Mouse (Mus musculus) cerebellum, postnatal 14 days (tissue): ENCODE measurements around the gene Ube2d1.

Source experiments
- DNase-seq, 2 experiments: peaks; one replicate each; pipeline ENCODE4 v3.0.0; 2021; ENCODE audit warnings: mixed read lengths in 2 of 2

The Ube2d1 gene

GRCm38 (mm10) chr10:71284511-71285125 lies 444 bp downstream of the Ube2d1 start:
- DNase-seq = no peak

DNA sequence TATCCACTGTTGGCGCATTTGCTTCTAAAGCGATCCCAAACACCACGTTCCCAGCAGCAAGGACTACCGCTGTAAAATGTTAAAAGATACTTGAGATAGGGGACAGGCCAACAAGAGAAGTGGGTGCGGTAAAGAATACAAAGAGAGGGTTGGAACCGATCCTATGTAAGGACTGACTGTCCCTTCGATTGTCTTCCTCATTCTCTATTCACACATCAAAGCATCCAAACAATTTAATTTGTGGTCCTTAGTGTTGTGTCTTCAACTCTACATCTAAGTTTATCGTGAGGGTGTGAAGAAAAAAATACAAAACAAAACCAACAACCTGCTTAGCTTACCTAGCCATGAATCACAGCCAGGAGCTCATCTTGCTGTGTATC lies 941 bp downstream of the Ube2d1 start:
- DNase-seq = no peak

DNA sequence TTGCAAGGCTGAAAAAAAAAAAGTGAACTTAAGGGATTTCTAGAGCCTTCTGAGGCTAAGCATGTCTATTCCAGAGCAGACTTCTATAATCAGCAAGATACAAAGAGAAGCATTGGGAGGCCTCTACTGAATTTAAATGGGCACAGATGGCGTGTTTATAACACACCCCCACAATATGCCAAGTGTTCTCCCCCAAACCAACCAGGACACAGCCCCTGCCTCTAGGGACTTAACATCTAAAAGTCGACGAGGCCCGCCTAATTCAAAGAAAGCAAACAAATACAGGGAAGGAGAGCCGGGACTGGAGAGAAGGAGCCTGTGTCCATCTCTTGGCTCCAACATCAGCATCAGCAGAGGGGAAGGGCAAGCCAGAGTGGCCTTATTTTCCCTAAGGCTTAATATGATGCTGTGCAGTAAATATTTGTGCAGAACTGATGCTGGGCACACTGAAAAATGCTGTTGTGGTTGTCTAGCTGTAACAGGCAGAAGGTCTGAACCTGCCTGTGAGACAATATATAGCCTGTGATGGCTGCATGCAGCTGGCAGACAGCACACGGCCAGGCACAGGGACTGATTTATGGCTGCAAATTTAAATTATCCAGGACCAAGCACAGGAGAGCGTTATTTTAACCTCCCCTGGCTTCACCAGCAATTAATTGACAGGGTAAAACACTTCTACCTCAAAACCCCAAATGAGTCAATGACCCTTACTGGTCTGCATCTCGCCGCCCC lies 11.9 kb downstream of the Ube2d1 start:
- peak in 1 of 2 experiments; percentile 39 for DNase-seq

DNA sequence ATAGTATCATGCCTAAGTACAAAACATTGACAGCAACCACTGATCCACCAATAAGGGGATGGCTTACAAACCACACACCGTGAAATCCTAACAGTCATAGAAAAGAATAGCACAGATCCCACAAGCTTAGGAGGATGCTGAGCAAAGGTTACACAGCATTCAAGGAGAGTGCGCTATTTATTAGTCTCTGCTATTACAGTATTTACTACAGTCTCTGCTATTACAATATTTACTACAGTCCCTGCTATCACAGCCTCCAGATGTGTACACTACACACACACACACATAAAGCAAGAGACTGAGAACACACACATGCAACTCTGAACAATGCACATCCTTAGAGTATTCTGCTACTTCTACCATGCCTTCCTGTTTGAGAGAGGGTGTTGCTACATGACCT lies 17.1 kb downstream of the Ube2d1 start:
- no peak for DNase-seq

DNA sequence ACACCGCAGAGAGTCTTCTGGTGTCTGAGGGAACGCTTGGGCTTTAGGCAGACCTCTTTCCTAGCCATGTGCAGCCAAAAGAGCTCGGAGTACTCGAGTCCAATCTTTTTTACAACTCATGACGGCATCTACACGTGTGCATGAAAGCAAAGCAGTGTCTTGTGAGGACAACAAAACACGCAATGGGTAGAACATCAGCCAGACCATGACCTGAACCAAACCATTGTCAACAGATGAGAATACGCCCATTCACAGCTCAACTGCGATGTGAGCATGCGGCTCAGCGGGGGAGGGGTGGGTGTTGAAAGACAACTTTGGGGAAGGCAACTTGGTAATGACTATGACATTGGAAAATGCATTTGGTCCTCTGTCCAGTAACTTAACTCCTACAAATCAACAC lies 17.6 kb downstream of the Ube2d1 start:
- peak in 1 of 2 experiments; percentile 24 for DNase-seq

- DNase-seq = no peak
Measured at GRCm38 (mm10) chr10:71265067-71265466, 20.0 kb downstream of the Ube2d1 start.

DNA sequence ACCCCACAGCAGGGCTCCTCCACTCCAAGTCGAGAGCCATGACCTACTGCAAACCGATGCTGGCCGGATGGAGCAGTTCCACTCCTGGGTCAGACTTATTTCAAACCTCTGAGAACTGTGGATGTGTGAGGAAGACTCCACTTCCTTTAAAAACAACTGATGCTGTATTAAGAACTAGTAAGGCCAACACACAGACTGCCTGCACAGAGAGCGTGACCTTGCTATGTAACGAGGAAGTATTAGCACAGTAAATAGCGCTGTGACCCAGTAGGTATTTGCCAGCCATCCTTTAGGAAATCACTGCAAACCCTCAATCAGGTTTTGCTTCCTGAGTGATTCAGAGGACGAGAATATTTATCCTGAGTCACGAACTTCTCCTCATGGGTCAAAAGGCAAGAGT lies 23.4 kb downstream of the Ube2d1 start:
- DNase-seq = no peak

- DNase-seq = no peak
Measured at GRCm38 (mm10) chr10:71258943-71259342, 26.1 kb downstream of the Ube2d1 start.

GRCm38 (mm10) chr10:71258516-71258915 lies 26.5 kb downstream of the Ube2d1 start:
- DNase-seq = no peak

- DNase-seq = no peak
Measured at GRCm38 (mm10) chr10:71253147-71253546, 31.9 kb downstream of the Ube2d1 start.

DNA sequence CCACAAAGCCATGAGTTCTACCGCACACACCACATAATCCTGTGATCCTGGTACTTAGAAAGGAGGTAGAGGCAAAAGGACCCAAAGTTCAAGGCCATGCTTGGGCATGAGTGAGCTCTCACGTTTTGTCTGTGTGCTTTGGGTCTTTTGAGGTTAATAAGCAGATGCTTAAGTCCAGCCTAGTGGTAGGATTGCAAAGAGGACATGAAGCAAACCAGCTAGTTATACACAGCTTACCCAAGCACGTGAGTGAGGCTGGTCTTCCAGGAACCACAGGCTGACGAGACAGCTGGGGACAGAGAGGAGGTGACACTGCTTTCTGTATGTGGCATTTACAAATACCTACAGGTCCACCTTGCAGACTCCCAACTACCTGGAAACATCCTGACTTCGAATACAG lies 32.6 kb downstream of the Ube2d1 start:
- DNase-seq = no peak

DNA sequence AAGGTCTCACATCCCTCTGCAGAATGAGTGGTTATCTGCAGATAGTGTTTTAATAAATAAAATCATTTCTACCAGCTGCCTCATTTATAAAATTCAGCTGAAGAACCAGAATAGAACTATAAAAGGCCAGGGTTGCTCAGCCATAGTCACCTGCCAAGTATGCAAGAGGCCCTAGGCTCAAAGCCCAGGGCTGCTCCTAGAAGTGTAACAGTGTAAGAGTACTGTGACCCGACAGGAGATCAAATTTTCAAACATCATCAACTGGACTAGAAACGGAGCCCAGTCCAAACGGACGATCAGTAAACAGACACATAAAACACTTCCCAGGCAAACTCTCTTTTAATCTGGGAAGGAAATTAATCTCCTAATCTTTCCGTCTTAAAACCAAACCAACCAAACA lies 33.2 kb downstream of the Ube2d1 start:
- no peak for DNase-seq

GRCm38 (mm10) chr10:71251256-71251655 lies 33.8 kb downstream of the Ube2d1 start:
- DNase-seq = no peak

GRCm38 (mm10) chr10:71250472-71250871 lies 34.6 kb downstream of the Ube2d1 start:
- DNase-seq = peak; percentile 74 to 81

DNA sequence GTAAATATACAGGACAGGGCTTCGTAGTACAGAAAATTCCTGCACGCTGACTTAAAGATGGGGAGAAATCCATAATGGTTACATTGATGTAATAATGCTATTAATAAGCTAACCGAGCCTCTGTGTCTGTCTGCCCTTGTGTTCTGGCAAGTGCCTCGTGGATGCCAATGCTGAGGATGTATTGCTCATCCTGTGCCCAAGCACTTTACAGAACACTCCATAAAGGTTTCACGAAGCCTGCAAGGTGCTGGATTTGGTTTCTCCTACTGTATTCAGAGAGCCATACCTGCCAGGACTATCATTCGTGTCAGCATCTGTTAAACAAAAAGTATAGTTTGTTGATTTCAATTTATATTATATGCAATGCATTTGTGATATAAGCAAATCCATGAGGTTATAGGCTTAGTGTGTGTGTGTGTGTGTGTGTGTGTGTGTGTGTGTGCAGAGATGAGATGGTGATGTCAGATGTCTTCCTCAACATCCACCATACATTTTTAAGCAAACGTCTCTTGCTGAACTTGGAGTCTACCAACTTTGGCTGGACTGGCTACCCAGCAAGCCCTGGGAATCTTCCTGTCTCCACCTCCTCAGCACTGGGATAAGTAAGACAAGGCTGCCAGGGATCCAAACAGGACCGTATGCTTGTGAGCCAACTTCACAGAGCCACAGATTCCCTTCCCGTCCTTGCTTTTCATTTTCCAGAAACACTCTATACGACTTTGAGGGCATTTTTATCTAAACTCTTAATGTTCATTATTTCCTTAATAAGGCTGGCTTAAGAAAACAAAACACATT lies 35.8 kb downstream of the Ube2d1 start:
- DNase-seq = peak; percentile 26 to 52

DNA sequence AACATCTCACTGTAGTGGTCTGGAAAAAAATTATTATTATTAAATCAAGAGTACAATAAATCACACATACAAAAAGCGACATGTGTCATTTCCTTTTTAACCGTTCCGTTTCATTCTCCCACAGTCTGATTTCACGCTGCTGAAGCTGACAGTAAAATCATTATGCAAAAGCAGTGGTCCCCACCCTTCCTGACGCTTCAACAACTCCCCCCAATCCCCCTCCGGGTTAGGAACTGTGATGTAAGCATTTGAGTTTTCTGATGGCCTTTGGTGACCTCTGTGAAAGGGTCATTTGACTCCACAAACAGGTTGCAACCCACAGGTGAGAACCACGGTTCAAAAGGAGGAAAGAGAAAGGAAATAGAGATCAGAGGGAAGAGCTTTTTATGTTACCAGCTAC lies 38.1 kb downstream of the Ube2d1 start:
- no peak for DNase-seq

DNA sequence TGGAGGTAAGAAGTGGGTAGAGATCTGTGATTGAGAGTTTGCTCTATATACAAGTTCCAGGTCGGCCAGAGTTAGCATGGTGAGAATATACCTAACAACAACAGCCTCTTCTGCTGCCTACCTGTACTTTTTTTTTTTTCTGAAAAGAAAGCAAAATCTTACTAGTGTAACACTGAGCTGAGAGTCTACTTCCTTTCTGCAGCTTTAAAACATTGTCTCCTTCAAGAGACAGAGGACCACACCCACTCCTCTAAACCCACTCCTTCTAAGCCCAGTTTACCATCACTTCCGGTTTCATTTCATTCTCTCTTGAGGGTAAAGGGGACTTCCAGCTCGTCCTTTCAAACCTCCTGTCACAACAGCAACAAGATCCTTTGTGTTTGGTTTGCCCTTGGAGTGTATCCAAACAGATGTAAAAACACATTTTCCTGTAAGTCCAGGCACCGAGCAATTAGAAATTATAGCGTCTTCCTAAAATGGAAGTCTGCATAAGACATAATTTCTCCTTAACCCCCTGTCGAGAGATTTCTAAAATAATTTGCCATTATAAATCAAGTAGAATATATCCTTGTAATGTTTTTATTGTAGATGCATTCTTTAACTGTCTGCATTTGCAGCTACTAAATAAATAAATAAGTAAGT lies 45.5 kb downstream of the Ube2d1 start:
- no peak for DNase-seq

DNA sequence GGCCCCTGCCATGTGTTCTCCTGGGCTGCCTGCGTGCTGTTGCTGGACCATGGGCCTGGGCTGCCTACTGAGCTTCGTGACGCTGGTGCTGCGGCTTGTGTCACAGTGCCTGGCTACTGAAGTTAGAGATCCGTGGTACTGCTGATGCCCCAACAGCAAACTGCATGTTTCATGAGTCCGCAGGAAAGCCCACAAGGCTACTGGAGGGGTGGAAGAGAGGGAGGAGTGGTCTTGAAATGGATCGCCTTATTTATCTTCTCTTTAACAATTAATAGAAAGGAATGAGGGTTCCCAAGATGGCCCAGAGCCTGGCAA lies 46.9 kb downstream of the Ube2d1 start, which contains the start of gene Tfam:
Gene Tfam (minus strand): TSS at position 41 of the 315 bp plus-strand sequence.
- DNase-seq = no peak

GRCm38 (mm10) chr10:71237516-71238239 lies 47.4 kb downstream of the Ube2d1 start:
- peak; percentile 96 for DNase-seq

DNA sequence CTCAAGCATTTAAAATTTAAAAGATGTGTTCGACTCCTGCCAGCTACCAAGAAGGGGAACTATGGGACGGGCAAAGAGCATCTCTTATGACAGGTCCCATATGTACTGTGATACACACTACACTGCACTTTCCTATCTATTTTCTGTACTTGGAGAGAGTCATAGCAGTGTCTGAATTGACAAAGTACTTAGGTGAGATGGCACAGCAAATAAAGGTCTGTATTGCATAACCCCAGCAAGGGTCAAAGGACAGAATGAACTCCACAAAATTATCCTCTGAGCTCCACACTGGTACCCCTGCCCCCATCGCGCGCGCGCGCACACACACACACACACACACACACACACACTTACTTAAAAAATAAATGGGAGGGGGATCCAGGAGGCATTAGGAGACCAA lies 51.0 kb downstream of the Ube2d1 start:
- DNase-seq = no peak

GRCm38 (mm10) chr10:71225894-71226293 lies 59.2 kb downstream of the Ube2d1 start:
- DNase-seq = peak; percentile 91 to 96

- DNase-seq = no peak
Measured at GRCm38 (mm10) chr10:71223101-71223500, 62.0 kb downstream of the Ube2d1 start.

DNA sequence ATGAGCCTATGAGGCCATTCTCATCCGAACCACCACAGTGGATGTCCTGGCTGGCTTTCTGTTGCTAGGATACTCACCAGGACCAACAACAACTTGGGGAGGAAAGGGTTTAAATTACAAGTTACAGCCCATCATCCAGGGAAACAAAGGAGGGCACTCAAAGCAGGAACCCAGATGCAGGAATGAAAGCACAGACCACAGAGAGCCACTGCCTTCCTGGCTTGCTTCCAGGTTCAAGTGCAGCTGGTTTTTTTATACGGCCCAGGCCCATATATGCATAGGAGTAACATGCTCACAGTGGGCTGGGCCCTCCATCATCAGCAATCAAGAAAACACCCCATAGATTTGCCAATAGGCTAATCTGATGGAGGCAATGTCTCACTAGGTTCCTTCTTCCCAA lies 62.4 kb downstream of the Ube2d1 start:
- no peak for DNase-seq
